Mouse (Mus musculus): ENCODE data around the gene Cdca8. TPM values are rescaled to one million over a fixed set of nuclear protein-coding genes. Genes with fewer than 3 reads are reported as not detected.
A peak's percentile ranks its signal among the peaks of the same experiment; 100 is the strongest.
"Not testable (repeated sequence)": the region's sequence is repeated elsewhere in the genome, so short reads cannot be mapped to it uniquely, and the experiment has no call there.

The Cdca8 gene
- polyA plus RNA-seq (2014; fragmentation: Nextera tagmentation; extraction: Ambion mirVana): 70.3 and 90.3 TPM in 2 replicates

DNA sequence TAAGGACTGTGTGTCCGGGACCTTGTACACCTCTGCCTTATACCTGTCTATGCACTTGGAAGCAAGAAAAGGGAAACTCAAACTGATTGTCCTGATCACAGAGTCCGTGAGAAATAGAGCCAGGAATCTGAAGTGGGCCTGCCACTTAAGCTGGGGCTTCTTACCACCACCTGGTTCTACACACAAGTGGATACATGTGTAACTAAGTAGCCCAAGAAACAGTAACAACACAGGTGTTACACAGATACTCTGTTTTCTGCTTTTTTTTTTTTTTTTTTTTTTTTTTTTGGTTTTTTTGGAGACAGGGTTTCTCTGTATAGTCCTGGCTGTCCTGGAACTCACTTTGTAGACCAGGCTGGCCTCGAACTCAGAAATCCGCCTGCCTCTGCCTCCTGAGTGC lies at the start of gene Cdca8:
TSS of gene Cdca8 (minus strand) at position 101 of the 400 bp plus-strand sequence.
- H3K27ac ChIP-seq (replicated peaks; ENCODE audit: low read depth, low read length); DNase-seq (ENCODE audit: low spot score); H3K9me3 ChIP-seq (ENCODE audit: control insufficient read depth, low read length); H3K9ac ChIP-seq (ENCODE audit: low read depth, low read length); H3K4me3 ChIP-seq (ENCODE audit: low read depth, low read length); ATAC-seq (ENCODE audit: low read depth); H3K27me3 ChIP-seq (replicated peaks; ENCODE audit: control insufficient read depth, insufficient read depth, low read length): not testable (repeated sequence)
- Histone ChIP-seq H3K4me1 (ENCODE audit: control insufficient read depth, insufficient read depth, low read length) (peaks cover 12% of the 10 kb centered on the region; the same call in 1 of the 2 replicates), H3K4me2 (ENCODE audit: low read depth, low read length) (0 out of 2 replicates have a peak within 1 kb of the TSS, but pooled peaks have one; percentile 77), H3K36me3 (ENCODE audit: control insufficient read depth, insufficient read depth, low read length) (peaks cover 35% of the 10 kb centered on the region; the same call in 1 of the 2 replicates)
- 92% methylated on average over 4 of the region's 4 CpGs for WGBS

DNA sequence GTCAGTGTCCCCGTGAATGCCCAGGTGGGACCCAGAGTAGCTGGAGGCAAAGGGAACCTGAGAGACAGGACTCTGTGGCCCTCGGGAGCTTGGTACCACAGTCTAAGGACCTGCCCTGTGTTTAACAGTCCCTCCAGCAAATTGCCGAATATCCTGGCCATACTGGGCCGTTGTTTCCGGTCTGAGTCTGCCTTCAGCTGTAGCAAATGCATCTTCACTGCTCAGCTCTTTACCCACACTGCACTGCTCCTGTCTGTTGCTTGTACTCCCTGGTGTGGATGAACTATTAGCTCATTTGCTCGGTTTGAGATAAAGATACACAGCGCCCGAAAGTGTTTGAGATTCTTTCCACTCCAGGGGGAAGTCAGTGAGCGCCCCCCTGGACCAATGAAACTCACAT lies 49.3 kb upstream of the Cdca8 start:
- H3K27ac ChIP-seq (replicated peaks; ENCODE audit: low read depth, low read length): no peak overlapping the region
- no peak for DNase-seq (ENCODE audit: low spot score)
- peak overlapping the region; percentile 72 for H3K4me2 ChIP-seq (ENCODE audit: low read depth, low read length)
- no peak overlapping the region for H3K9ac ChIP-seq (ENCODE audit: low read depth, low read length)
- H3K9me3 ChIP-seq (ENCODE audit: control insufficient read depth, low read length): no peaks in the 10 kb centered on the region
- peaks cover 17% of the 10 kb centered on the region for H3K4me1 ChIP-seq (ENCODE audit: control insufficient read depth, insufficient read depth, low read length)
- H3K27me3 ChIP-seq (replicated peaks; ENCODE audit: control insufficient read depth, insufficient read depth, low read length): peaks cover 76% of the 10 kb centered on the region
- ATAC-seq (ENCODE audit: low read depth): no peak
- no peak overlapping the region for H3K4me3 ChIP-seq (ENCODE audit: low read depth, low read length)
- no peaks in the 10 kb centered on the region for H3K36me3 ChIP-seq (ENCODE audit: control insufficient read depth, insufficient read depth, low read length)
- WGBS: 15% methylated on average over 9 of the region's 9 CpGs

DNA sequence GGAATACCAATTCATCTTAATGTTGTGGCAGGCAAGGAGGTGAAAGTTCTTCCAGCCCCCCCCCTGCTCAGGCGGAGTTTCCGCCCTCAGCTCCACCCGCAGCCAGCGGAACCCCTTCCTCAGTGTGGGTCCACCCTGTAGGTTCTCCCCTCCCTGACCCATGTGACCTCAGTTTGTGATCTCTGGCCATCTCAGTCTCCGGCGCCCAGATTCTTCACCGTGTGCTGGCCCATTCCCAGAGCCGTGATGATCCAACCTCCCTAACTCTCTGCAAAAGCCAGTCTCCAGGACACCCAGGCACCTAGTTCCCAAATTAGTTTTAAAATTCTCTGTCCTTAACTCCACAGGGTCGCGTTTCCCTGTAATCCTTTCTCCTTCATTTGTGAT lies 48.6 kb upstream of the Cdca8 start:
- Histone ChIP-seq H3K4me2 (ENCODE audit: low read depth, low read length) (peak overlapping the region; percentile 72), H3K27me3 (replicated peaks; ENCODE audit: control insufficient read depth, insufficient read depth, low read length) (peaks cover 82% of the 10 kb centered on the region), H3K36me3 (ENCODE audit: control insufficient read depth, insufficient read depth, low read length) (no peaks in the 10 kb centered on the region), H3K4me1 (ENCODE audit: control insufficient read depth, insufficient read depth, low read length) (peaks cover 17% of the 10 kb centered on the region), H3K9me3 (ENCODE audit: control insufficient read depth, low read length) (no peaks in the 10 kb centered on the region), H3K4me3 (ENCODE audit: low read depth, low read length) (peak overlapping the region; percentile 52; the same call in 1 of the 2 replicates), H3K9ac (ENCODE audit: low read depth, low read length) (no peak overlapping the region), H3K27ac (replicated peaks; ENCODE audit: low read depth, low read length) (no peak overlapping the region)
- no peak for DNase-seq (ENCODE audit: low spot score)
- no peak for ATAC-seq (ENCODE audit: low read depth)
- WGBS: 7% methylated on average over 10 of the region's 10 CpGs

DNA sequence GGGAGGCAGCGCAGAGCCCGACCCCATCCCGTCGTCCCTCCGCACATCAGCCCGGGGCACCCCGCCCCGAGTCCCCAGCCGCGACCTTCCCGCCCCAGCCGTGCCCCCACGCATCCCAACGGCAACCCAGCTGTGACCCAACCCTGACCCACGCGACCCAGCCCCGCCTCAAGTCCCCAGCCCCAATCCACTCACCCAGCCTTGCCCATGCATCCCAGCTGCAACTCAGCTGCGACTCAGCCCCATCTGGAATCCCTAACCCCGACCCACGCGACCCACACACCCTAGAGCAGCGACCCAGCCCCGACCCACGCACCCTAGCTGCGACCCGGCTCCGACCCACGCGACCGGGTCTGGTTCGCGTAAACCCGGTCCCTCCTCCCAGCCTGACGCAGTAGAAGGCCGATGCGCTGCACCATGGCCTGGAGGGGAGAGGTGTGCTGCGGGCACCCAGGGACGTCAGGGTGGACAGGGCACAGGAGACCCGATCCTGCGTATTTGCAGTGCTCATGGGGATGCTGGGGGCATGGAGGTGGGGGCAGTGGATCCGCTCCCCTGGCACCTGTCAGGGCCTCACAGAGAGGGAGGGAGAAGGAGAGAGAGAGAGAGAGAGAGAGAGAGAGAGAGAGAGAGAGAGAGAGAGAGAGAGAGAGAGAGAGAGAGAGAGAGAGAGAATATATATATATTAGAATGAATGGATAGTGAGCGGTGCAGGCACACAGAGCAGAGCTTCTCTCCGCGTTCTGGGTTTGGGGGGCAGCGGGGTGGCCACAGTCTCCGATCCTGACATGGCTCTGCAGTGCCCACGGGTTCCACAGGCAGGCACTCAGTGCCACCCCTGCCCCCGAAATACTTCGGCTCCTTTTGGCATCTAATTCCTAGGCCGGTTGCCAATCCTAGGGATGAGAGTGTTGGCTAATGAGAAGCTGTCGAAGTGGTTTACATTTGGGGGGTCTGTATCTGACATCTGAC lies 47.9 kb upstream of the Cdca8 start:
- Histone ChIP-seq H3K27ac (replicated peaks; ENCODE audit: low read depth, low read length) (no peak overlapping the region), H3K4me3 (ENCODE audit: low read depth, low read length) (peak overlapping the region; percentile 52), H3K9me3 (ENCODE audit: control insufficient read depth, low read length) (no peaks in the 10 kb centered on the region), H3K9ac (ENCODE audit: low read depth, low read length) (peak overlapping the region; percentile 64), H3K27me3 (replicated peaks; ENCODE audit: control insufficient read depth, insufficient read depth, low read length) (peaks cover 89% of the 10 kb centered on the region), H3K4me2 (ENCODE audit: low read depth, low read length) (peak overlapping the region; percentile 72), H3K36me3 (ENCODE audit: control insufficient read depth, insufficient read depth, low read length) (no peaks in the 10 kb centered on the region), H3K4me1 (ENCODE audit: control insufficient read depth, insufficient read depth, low read length) (peaks cover 17% of the 10 kb centered on the region)
- 2% methylated on average over 36 of the region's 51 CpGs for WGBS
- DNase-seq (ENCODE audit: low spot score) (no peak), ATAC-seq (ENCODE audit: low read depth) (no peak)

DNA sequence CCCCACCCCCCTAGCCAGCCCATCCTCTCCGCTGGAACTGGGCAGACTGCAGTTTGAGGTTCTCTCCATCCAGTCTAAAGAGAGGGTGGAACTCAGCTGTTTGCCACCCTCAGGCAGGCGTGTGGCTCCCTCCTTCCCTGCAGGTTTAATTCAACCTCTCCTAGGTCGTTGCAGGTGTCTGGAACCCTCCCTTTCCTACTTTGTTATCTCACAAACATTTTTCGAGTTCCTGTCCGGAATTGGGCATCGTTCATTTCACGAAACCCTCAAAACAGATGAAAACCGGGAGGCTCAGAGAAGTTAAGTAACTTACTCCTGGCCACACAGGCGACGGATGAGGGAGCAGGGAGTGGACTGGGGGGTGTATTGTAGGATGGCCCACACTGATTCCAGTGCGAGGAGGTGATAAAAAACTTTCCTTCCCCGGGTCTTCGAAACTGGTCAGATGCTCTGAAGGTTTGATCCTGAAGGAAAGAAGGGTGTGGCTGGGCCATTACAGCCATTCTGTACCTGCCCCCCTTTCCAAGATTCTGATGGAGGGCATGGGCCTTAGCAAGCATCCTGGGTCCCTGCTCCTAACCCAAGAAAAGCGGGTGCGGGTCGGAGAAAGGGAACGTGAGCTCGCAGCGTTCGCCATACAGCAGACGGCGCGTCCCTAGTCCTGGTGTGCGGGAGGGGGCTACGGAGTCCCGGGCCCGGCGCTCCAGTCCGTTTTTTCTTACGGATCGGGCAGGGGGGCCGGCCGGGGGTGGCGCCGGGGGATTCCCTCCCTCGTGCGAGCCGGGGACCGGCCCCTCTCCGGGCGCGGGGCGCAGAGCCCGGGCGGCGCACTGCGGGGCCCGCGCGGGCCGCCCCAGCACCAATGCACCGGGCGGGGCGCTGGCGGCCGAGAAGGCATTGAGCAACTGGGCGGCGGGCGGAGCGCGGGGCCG lies 46.8 kb upstream of the Cdca8 start, which contains the start of gene Rspo1:
TSS of gene Rspo1 (plus strand) at position 760 of the 932 bp plus-strand sequence.
- peaks cover 17% of the 10 kb centered on the region for H3K4me1 ChIP-seq (ENCODE audit: control insufficient read depth, insufficient read depth, low read length)
- no peaks in the 10 kb centered on the region for H3K9me3 ChIP-seq (ENCODE audit: control insufficient read depth, low read length)
- peaks cover 90% of the 10 kb centered on the region for H3K27me3 ChIP-seq (replicated peaks; ENCODE audit: control insufficient read depth, insufficient read depth, low read length)
- H3K27ac ChIP-seq (replicated peaks; ENCODE audit: low read depth, low read length): no peak within 1 kb of the TSS; the same call in 1 of the 2 replicates
- WGBS: 2% methylated on average over 25 of the region's 62 CpGs
- H3K4me3 ChIP-seq (ENCODE audit: low read depth, low read length): peak within 1 kb of the TSS; percentile 52
- ATAC-seq (ENCODE audit: low read depth) (peak; percentile 67), DNase-seq (ENCODE audit: low spot score) (peak; percentile 68)
- no peaks in the 10 kb centered on the region for H3K36me3 ChIP-seq (ENCODE audit: control insufficient read depth, insufficient read depth, low read length)
- H3K9ac ChIP-seq (ENCODE audit: low read depth, low read length): peak within 1 kb of the TSS; percentile 64
- peak within 1 kb of the TSS; percentile 72 for H3K4me2 ChIP-seq (ENCODE audit: low read depth, low read length)

DNA sequence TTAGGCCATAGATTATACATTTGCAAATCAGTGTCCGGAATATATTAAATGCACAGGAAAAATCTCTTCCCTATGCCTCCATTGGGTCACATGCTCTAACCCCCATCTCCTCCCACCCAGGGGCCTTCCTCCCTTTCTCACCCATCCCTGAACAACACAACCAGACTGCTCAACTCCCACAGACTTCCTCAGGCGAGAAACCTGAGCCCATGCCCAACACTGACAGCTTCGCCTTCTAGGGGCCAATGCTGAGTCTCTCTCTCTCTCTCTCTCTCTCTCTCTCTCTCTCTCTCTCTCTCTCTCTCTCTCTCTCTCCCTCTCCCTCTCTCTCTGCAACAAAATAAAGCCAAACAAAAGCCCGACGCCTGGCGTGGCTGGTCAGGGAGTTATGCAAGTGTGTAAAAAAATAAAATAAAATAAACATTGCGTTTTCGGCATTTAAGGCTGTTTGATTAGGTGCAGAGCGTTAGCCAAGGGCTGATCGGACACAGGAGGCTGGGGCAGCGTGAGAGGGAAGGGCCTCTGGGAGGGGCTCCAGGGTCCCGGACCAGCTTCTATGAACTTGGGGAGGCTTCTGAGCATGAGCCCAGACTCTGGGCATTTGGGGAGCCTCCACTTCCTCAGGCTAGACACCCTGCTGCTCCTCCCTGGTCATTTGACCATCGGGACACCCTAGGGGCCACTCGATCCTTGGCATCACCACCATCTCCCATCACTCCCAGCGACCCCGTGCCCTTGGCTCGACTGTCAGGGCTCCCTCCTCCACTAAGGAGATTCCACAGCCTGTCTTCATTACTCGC lies 46.0 kb upstream of the Cdca8 start:
- no peak overlapping the region for H3K27ac ChIP-seq (replicated peaks; ENCODE audit: low read depth, low read length)
- H3K4me1 ChIP-seq (ENCODE audit: control insufficient read depth, insufficient read depth, low read length): peaks cover 13% of the 10 kb centered on the region
- H3K9me3 ChIP-seq (ENCODE audit: control insufficient read depth, low read length): no peaks in the 10 kb centered on the region
- H3K27me3 ChIP-seq (replicated peaks; ENCODE audit: control insufficient read depth, insufficient read depth, low read length): peaks cover 82% of the 10 kb centered on the region
- peak; percentile 58 for DNase-seq (ENCODE audit: low spot score)
- no peak for ATAC-seq (ENCODE audit: low read depth)
- H3K4me3 ChIP-seq (ENCODE audit: low read depth, low read length): peak overlapping the region; percentile 52; the same call in 1 of the 2 replicates
- peak overlapping the region; percentile 72 for H3K4me2 ChIP-seq (ENCODE audit: low read depth, low read length)
- 0 out of 2 replicates have a peak overlapping the region, but pooled peaks have one; percentile 10 for H3K9ac ChIP-seq (ENCODE audit: low read depth, low read length)
- WGBS: 5% methylated on average over 18 of the region's 18 CpGs
- H3K36me3 ChIP-seq (ENCODE audit: control insufficient read depth, insufficient read depth, low read length): no peaks in the 10 kb centered on the region

DNA sequence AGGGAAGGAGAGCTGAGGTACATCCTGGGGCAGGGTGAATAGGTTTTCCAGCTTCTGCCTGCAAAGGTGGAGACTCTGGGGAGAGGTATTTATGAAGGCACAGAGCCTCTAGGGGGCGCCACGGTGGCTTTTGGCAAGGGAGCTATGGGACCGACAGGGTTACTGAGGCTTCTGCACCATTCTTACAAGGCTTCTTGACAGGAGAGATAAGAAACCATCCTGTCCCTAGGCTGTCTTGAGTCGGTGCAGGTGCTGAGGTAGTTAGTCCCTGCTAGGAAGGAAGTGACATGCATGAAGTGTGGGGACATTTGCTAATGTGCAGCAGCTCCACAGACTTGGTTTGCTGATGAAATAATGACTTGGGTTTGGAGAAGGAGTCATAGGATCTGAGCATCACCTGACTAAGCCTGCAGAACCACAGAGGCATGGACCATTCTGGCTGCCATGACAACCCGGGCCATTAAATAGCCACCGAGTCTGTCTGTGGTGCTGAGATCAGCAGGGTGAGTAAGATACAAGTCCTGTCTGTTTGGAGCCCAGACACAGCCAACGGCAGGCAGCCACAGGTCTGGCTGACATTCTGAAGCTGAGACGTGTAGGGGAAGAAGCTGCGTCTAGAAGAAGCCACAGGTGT lies 44.9 kb upstream of the Cdca8 start:
- no peak overlapping the region for H3K9ac ChIP-seq (ENCODE audit: low read depth, low read length)
- H3K27ac ChIP-seq (replicated peaks; ENCODE audit: low read depth, low read length): no peak overlapping the region
- no peaks in the 10 kb centered on the region for H3K9me3 ChIP-seq (ENCODE audit: control insufficient read depth, low read length)
- no peak overlapping the region for H3K4me3 ChIP-seq (ENCODE audit: low read depth, low read length)
- no peaks in the 10 kb centered on the region for H3K36me3 ChIP-seq (ENCODE audit: control insufficient read depth, insufficient read depth, low read length)
- DNase-seq (ENCODE audit: low spot score): no peak
- peaks cover 71% of the 10 kb centered on the region for H3K27me3 ChIP-seq (replicated peaks; ENCODE audit: control insufficient read depth, insufficient read depth, low read length)
- H3K4me2 ChIP-seq (ENCODE audit: low read depth, low read length): no peak overlapping the region
- peaks cover 6% of the 10 kb centered on the region; the same call in 1 of the 2 replicates for H3K4me1 ChIP-seq (ENCODE audit: control insufficient read depth, insufficient read depth, low read length)
- WGBS: 22% methylated on average over 9 of the region's 9 CpGs
- no peak for ATAC-seq (ENCODE audit: low read depth)
